Mouse (Mus musculus) naive thymus-derived CD4-positive, alpha-beta T cell, adult 2 months (primary cell): ENCODE data around the gene Krt17.
A peak's percentile ranks its signal among the peaks of the same experiment; 100 is the strongest.
"Not testable (repeated sequence)": the region's sequence is repeated elsewhere in the genome, so short reads cannot be mapped to it uniquely, and the experiment has no call there.

Source experiments
- DNase-seq: peaks from one replicate; pipeline ENCODE4 v3.0.0-alpha.2; 2011; ENCODE audit warnings: low read depth

Gene Krt17

DNA sequence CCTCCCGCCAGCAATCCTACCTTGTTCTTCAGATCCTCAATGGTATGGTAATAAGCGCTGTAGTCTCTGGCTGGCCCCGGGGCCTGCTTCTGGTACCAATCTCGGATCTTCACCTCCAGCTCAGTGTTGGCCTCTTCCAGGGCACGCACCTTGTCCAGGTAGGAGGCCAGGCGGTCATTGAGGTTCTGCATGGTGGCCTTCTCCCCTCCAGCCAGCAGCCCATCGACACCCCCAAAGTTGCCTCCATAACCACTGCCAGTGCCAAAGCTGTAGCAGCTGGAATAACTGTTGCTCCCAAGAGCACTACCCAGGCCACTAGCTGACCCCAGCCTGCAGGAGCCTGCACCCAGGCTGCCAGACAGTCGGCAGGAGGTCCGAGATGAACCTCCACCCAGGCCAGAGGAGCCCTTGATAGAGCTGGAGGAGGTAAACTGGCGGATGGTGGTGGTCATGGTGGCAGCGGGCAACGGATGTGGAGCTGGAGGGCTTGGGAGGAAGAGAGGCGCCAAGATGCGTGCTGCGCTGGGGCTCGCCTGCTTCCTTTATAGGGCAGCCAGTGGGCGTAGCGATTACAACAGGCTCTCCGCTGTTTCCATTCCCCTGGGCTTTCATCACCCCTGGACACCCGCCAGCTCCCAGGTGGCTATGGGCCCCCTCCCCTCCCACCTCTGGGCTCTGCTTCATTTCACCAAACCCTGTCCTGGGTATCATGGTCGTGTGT, at the start of gene Krt17:
Gene Krt17 (minus strand): TSS at position 516 of the 721 bp plus-strand sequence.
- no peak for DNase-seq

GRCm38 (mm10) chr11:100308672-100309071, 47.8 kb upstream of the Krt17 start:
- DNase-seq = not testable (repeated sequence)

- DNase-seq = no peak
These were observed 47.1 kb upstream of the Krt17 start for GRCm38 (mm10) chr11:100307900-100308299.

DNA sequence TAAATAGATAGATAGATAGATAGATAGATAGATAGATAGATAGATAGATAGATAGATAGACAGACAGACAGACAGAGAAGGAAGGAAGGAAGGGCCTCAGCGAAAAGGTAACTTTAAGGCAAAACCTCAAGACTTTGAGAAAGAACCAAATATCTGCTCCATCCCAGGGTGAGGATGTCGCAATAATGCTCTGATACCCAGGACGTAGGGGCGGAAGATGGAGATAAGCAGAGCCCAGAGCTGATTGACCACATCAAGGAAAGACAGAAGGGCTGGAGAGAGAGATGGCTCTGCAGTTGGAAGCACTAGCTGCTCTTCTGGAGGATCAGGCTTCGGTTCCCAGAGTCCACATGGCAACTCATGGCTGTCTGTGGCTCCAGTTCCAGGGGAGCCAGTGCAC, 40.5 kb upstream of the Krt17 start:
- no peak for DNase-seq

- DNase-seq = peak; percentile 86
These were observed 39.5 kb upstream of the Krt17 start for GRCm38 (mm10) chr11:100300293-100300692.

GRCm38 (mm10) chr11:100298274-100299036, 37.6 kb upstream of the Krt17 start:
- DNase-seq = peak; percentile 92

GRCm38 (mm10) chr11:100297801-100298200, 37.0 kb upstream of the Krt17 start:
- DNase-seq = peak; percentile 72

- peak; percentile 92 for DNase-seq
These were observed 34.5 kb upstream of the Krt17 start for GRCm38 (mm10) chr11:100295308-100295707.

DNA sequence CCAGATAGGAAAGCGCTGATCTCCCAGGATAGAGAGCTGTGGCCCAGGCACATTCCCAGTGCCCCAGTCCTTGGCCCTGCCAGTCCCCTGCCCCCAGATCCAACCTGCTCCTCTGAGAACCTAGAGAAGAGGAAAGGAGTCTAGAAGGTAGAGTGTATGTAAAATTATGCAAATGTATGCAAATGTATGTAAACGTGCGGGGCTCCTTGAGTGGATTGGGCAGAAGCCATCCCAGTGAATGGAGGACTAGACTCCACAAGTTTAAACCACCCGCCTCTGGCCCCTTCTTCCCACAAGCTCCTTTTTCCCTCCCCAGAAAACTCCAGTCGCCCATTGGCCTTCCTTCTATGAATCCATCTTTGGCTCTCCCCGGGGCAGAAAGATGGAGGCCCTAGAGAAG, 32.1 kb upstream of the Krt17 start:
- DNase-seq = no peak

DNA sequence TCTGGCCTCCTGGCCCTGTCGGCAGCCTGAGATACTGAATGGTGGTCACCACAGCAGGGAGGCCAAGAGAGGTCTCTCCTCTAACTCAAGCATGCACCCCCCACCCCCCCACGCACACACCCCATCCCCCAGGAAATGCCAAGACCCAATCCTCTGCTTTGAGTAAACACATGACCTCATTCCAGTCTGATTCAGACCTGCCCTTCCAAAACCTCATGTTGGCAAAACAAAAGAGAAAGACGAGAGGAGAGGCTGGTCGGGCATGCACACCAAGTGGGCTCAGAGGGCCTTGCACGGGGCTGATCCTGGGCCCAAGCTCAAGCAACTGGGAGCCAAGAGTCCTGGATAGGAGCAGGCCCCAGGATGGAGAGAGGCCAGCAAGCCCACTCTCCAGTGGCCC, 29.4 kb upstream of the Krt17 start:
- no peak for DNase-seq

- no peak for DNase-seq
These were observed 28.1 kb upstream of the Krt17 start for GRCm38 (mm10) chr11:100288942-100289341.

GRCm38 (mm10) chr11:100287024-100287423, 26.2 kb upstream of the Krt17 start:
- DNase-seq = no peak

GRCm38 (mm10) chr11:100284988-100285387, 24.2 kb upstream of the Krt17 start:
- no peak for DNase-seq

GRCm38 (mm10) chr11:100282549-100282948, 21.7 kb upstream of the Krt17 start:
- peak; percentile 77 for DNase-seq

GRCm38 (mm10) chr11:100281596-100282544, 21.0 kb upstream of the Krt17 start:
- peak; percentile 86 for DNase-seq

DNA sequence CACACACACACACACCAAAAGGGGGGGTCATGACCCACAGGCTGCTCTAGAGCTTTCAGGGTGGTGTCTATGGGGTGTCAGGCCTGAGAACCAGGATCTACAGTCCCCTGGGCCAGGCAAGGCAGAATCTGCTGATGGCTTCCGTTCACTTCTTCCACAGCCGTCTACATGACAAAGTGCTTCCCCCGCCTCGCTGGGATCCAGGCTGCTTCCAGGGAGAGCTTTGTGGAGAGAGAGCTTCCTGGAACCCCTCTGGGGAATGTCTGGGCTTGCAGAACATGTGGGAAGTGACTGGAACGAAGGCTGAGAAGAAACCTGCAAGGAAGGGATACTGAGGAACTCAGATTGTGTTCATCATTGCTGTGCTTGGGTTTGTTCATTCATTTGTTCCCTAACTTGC, 17.9 kb upstream of the Krt17 start:
- DNase-seq = no peak

DNA sequence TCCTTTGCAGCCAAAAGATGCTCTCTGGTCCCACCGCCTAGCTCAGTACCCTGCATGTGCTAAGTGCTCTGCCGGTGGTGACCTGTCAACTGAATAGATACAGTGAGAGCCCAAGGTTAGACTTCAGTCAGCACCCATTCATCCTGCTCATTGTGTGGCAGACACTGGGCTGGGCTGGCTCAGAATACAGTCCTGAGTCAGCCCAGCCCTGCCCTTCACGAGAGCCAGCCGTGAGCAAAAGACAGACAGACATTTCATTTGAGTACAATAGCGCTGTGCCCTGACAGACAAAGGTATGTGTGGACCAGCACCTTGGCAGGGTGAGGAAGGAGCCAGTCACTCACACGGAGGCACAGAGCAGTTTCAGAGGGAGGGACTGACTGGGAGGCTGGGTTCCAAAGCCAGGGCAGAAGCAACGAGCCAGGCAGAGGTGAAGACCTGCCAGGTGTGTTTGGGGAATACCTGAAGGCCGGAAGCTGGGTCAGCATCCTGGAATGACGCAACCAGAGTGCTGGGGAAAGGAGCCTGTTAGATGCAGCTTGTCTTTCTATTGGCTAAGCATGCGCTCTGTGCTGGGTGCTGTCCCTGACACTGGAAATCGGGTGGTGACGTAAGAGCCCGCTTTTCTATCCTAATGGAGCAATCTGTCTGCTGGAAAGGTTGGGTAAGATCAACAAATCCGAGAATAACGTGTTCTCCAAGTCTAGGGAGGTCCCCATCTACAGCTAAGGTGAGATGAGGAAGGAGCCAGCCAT, 17.1 kb upstream of the Krt17 start:
- DNase-seq = no peak

GRCm38 (mm10) chr11:100275466-100275865, 14.6 kb upstream of the Krt17 start:
- no peak for DNase-seq

DNA sequence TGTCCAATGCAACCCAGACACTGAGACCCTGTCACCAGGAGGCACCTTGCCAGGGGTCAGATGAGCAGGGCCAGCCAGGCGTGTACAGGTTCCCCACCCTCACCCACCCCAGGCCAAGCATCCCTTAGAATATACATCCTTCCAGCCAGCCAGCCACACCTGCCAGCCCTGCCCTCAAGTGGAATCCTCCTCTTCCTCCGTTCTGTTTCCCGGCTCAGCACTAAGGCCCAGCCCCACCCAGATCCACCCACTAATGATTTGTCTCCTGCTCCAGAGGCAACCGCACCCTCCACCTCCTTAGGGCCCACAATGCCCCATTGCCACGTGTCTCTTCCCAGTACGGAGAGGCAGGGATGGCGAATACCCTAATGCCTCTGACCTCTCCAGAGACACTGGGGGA, 13.9 kb upstream of the Krt17 start:
- DNase-seq = no peak

- no peak for DNase-seq
These were observed 11.0 kb upstream of the Krt17 start for GRCm38 (mm10) chr11:100271878-100272277.

DNA sequence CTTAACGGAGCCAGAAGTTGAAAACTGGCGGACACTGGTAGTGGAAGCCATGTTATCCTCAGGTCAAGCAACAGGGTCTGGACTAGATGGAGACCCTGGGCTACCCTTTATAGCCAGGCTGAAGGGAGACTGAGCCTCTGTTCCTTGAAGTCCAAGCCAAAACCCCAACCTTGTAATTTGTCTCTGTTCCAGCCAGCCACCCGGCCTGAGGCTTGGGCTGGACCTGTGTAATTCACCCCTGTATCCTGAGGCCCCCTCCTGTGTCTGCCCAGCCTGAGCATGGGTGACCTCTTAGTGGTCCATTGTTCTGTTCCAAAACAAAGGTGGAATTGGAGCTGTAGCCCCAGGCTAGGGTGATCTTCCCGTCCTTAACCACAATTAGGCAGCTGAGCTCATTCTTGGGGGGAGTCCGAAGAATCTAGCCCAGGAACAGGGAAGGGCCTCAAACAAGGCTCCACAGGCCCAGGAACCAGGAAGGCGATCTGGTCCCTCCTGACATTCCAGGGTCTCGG, 9.0 kb upstream of the Krt17 start, which contains the start of gene Krt42:
Gene Krt42 (minus strand): TSS at position 51 of the 512 bp plus-strand sequence.
- no peak for DNase-seq
